Mouse (Mus musculus) bone marrow macrophage, adult 2 months (primary cell): ENCODE data around the gene Slc2a2. TPM values are rescaled to one million over a fixed set of nuclear protein-coding genes. Genes with fewer than 3 reads are reported as not detected.

ENCODE experiments used
- H3K27ac ChIP-seq: 2 replicates; pipeline ENCODE4 v1.5.1; 2012; ENCODE audit warnings: low read depth, low read length; ENCODE audit not compliant: insufficient read depth
- H3K4me1 ChIP-seq: 2 replicates; pipeline ENCODE4 v1.6.1; 2012; ENCODE audit warnings: low read length; ENCODE audit not compliant: control insufficient read depth, insufficient read depth
- H3K4me3 ChIP-seq: 2 replicates; pipeline ENCODE4 v1.5.1; 2012; ENCODE audit warnings: mild to moderate bottlenecking, low read length, moderate library complexity; ENCODE audit not compliant: insufficient read depth
- CTCF ChIP-seq: IDR thresholded peaks from 2 replicates; pipeline ENCODE4 v1.5.1; 2012; ENCODE audit warnings: low read depth, mild to moderate bottlenecking, low read length, moderate library complexity
- POLR2A ChIP-seq: IDR thresholded peaks from 2 replicates; pipeline ENCODE4 v1.6.1; 2012; ENCODE audit warnings: mild to moderate bottlenecking, low read depth, low read length, borderline replicate concordance
- polyA plus RNA-seq: library from polyadenylated mRNA; stranded (reverse); fragments of >200 nt; gene quantifications from 2 replicates; pipeline ENCODE4 v1.2.4, GENCODE M21; 2012; ENCODE audit not compliant: missing spikeins, insufficient read depth, insufficient read length

The Slc2a2 gene
- polyA plus RNA-seq, 1 experiment: not detected

- no peaks in the 10 kb centered on the region for H3K4me1 ChIP-seq
- no peak overlapping the region for H3K4me3 ChIP-seq
- TF ChIP-seq CTCF: no peak
- TF ChIP-seq POLR2A: no peak
- H3K27ac ChIP-seq: no peak overlapping the region
Observed at GRCm38 (mm10) chr3:28696162-28696561, 1.5 kb upstream of the Slc2a2 start.

GRCm38 (mm10) chr3:28699601-28700000, 1.9 kb downstream of the Slc2a2 start:
- TF ChIP-seq POLR2A: no peak
- no peak for TF ChIP-seq CTCF
- no peak overlapping the region for H3K27ac ChIP-seq
- H3K4me1 ChIP-seq: no peaks in the 10 kb centered on the region
- no peak overlapping the region for H3K4me3 ChIP-seq

- TF ChIP-seq POLR2A: no peak
- no peak for TF ChIP-seq CTCF
- no peaks in the 10 kb centered on the region for H3K4me1 ChIP-seq
- no peak overlapping the region for H3K27ac ChIP-seq
- H3K4me3 ChIP-seq: peak overlapping the region; percentile 6; the same call in 1 of the 2 replicates
Observed at GRCm38 (mm10) chr3:28705522-28706137, 7.9 kb downstream of the Slc2a2 start.

DNA sequence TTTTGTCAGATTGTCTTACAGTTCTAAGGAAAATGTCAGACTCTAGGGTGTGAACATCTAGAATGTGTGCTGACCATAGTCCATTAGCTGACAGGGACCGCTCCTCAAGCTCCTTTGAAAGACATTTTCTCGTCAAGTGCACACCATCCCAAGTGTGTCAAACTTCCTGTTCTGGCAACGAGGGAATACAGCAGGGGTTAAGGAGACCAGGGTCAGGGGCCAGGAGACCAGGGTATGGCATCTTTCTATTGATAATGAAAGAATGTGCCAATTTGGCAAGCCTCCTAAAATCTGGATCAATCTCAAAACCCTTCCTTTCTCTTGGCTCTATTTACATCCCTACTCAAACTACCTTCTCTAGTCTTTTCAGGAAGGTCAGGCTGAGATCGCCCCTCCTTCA, 9.0 kb downstream of the Slc2a2 start:
- H3K4me3 ChIP-seq: no peak overlapping the region
- no peak overlapping the region for H3K27ac ChIP-seq
- no peaks in the 10 kb centered on the region for H3K4me1 ChIP-seq
- no peak for TF ChIP-seq CTCF
- TF ChIP-seq POLR2A: no peak

- TF ChIP-seq POLR2A (no peak), CTCF (no peak)
Observed at GRCm38 (mm10) chr3:28709740-28710139, 12.0 kb downstream of the Slc2a2 start.

DNA sequence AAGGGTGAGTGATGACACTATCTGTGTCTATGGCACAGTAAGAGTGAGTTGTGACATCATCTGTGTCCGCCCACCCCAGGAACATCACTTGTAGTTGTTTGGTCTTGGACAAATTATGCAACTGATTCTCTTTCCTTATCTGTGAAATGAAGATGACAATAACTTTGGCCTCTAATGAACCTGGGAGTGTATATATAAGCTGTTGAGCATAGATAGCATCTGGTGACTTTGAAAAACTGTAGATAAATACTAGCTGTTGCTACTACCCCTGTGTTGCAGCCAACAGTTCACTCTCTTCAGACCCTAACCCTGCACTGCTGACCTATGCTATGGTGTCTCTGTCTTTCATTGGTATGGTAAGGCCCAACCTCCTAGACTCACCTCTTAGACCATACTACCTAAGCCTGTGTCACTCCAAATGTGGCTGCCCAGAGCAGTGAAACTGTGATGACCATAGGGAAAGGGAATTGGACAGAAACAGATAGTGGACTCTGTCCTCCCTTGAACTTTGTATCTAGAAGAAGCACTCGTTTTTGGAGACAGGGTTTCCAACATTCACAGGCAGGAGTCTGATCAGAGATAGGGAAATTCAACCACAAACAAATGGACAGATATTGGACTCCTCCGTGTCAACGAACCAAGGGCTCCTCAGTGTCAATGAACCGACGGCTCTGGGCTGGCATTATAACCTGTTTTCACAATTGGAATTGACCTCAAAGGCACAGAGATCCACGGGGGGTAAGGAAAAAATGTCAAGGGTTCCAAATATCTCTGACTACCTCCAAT, 16.4 kb downstream of the Slc2a2 start:
- TF ChIP-seq CTCF: no peak
- no peak for TF ChIP-seq POLR2A
- no peak overlapping the region for H3K27ac ChIP-seq
- H3K4me3 ChIP-seq: no peak overlapping the region
- no peaks in the 10 kb centered on the region for H3K4me1 ChIP-seq

More at GRCm38 (mm10) chr3:28709740-28710139, 12.0 kb downstream of the Slc2a2 start:
- H3K27ac ChIP-seq: no peak overlapping the region
- H3K4me3 ChIP-seq: no peak overlapping the region
- no peaks in the 10 kb centered on the region for H3K4me1 ChIP-seq

GRCm38 (mm10) chr3:28718521-28718920, 20.8 kb downstream of the Slc2a2 start:
- Histone ChIP-seq H3K4me1 (no peaks in the 10 kb centered on the region), H3K27ac (no peak overlapping the region), H3K4me3 (no peak overlapping the region)
- TF ChIP-seq POLR2A (no peak), CTCF (no peak)

- no peak for TF ChIP-seq POLR2A
- TF ChIP-seq CTCF: no peak
- no peaks in the 10 kb centered on the region for H3K4me1 ChIP-seq
- no peak overlapping the region for H3K27ac ChIP-seq
- H3K4me3 ChIP-seq: no peak overlapping the region
Observed at GRCm38 (mm10) chr3:28721218-28721617, 23.5 kb downstream of the Slc2a2 start.

GRCm38 (mm10) chr3:28721838-28722237, 24.1 kb downstream of the Slc2a2 start:
- no peak overlapping the region for H3K27ac ChIP-seq

GRCm38 (mm10) chr3:28722531-28722930, 24.8 kb downstream of the Slc2a2 start:
- H3K4me3 ChIP-seq: no peak overlapping the region
- TF ChIP-seq POLR2A (no peak), CTCF (no peak)
- no peak overlapping the region for H3K27ac ChIP-seq
- no peaks in the 10 kb centered on the region for H3K4me1 ChIP-seq

More at GRCm38 (mm10) chr3:28721838-28722237, 24.1 kb downstream of the Slc2a2 start:
- Histone ChIP-seq H3K4me1 (no peaks in the 10 kb centered on the region), H3K4me3 (no peak overlapping the region)
- TF ChIP-seq POLR2A (no peak), CTCF (no peak)

GRCm38 (mm10) chr3:28723534-28723933, 25.8 kb downstream of the Slc2a2 start:
- Histone ChIP-seq H3K4me3 (no peak overlapping the region), H3K27ac (no peak overlapping the region), H3K4me1 (no peaks in the 10 kb centered on the region)
- TF ChIP-seq POLR2A (no peak), CTCF (no peak)
